In the genomic region with DNA sequence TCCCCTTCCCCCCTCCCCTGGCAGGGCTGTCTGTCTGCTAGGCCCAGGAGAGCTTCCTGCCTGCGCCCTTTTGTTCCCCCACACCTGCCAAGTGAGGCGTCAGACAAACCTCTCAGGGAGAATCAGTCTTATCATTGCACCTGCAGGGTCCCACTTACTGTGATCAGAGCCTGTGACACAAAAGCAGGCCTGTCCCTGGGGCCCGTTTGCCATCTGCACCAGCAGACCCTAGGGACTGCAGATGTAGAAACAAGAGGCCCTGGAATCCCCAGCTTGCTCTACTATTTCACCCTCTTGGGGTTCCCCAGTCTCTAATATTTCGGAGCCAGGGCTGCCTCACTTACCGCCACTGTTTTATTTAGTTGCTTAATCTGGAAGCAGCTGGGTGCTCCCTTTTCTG, we compare ENCODE assay signal across 17 mouse cellular contexts.
A peak's percentile ranks its signal among the peaks of the same experiment; 100 is the strongest.
DNase-seq lines count a peak whose midpoint lies in the region; ATAC-seq lines count a peak whose summit lies in the region.
"Had no signal": no experiment of that assay in that cellular context is flagged by ENCODE, and none has a peak within 500 bp of the region (broad histone marks: within the 10 kb centered on the region; RNA-seq: fewer than 3 reads in every experiment).

No protein-coding gene starts in this region.

- no peaks in the 10 kb centered on the region for H3K36me3 ChIP-seq in hindbrain, embryonic 10.5 days
- no peaks in the 10 kb centered on the region for H3K36me3 ChIP-seq in hindbrain, embryonic 11.5 days (ENCODE audit: control insufficient read depth, insufficient read depth, low read length)
- H3K36me3 ChIP-seq in embryonic facial prominence, embryonic 14.5 days (ENCODE audit: control insufficient read depth, insufficient read depth, low read length), result no peaks in the 10 kb centered on the region
- H3K36me3 ChIP-seq in kidney, embryonic 16.5 days (ENCODE audit: insufficient read depth, low read length), result no peaks in the 10 kb centered on the region

- 40% methylated on average over 5 of the region's 5 CpGs for WGBS in hindbrain, embryonic 10.5 days
- WGBS in hindbrain, embryonic 11.5 days, result 37% methylated on average over 5 of the region's 5 CpGs
- WGBS in embryonic facial prominence, embryonic 14.5 days, result 33% methylated on average over 4 of the region's 5 CpGs
- WGBS in kidney, embryonic 16.5 days, result 56% methylated on average over 5 of the region's 5 CpGs

- peak overlapping the region; percentile 59 for H3K27ac ChIP-seq in hindbrain, embryonic 10.5 days
- H3K27ac ChIP-seq in hindbrain, embryonic 11.5 days (ENCODE audit: low read depth, low read length), result no peak overlapping the region
- H3K27ac ChIP-seq in embryonic facial prominence, embryonic 14.5 days (replicated peaks; ENCODE audit: low read depth, low read length), result no peak overlapping the region
- no peak overlapping the region for H3K27ac ChIP-seq in kidney, embryonic 16.5 days (ENCODE audit: low read length)

- no peak for ATAC-seq in hindbrain, embryonic 11.5 days (ENCODE audit: low FRiP score)
- peak; percentile 84; the same call in 1 of the 2 replicates for ATAC-seq in embryonic facial prominence, embryonic 14.5 days (ENCODE audit: low read depth)
- no peak for ATAC-seq in kidney, embryonic 16.5 days (ENCODE audit: low FRiP score, low TSS enrichment)
- ATAC-seq: inflammation-experienced regulatory T-cells, adult 6 months had no signal

- no peak overlapping the region for H3K4me3 ChIP-seq in hindbrain, embryonic 10.5 days
- H3K4me3 ChIP-seq in hindbrain, embryonic 11.5 days (ENCODE audit: low read depth, low read length), result no peak overlapping the region
- H3K4me3 ChIP-seq in embryonic facial prominence, embryonic 14.5 days (ENCODE audit: low read depth, low read length), result no peak overlapping the region
- no peak overlapping the region for H3K4me3 ChIP-seq in kidney, embryonic 16.5 days (ENCODE audit: low read length)

- no peak overlapping the region for H3K9ac ChIP-seq in hindbrain, embryonic 11.5 days (ENCODE audit: low read depth, low read length)
- H3K9ac ChIP-seq in embryonic facial prominence, embryonic 14.5 days (ENCODE audit: low read depth, low read length), result no peak overlapping the region
- H3K9ac ChIP-seq in kidney, embryonic 16.5 days (replicated peaks; ENCODE audit: low read length), result no peak overlapping the region

- H3K4me2 ChIP-seq in hindbrain, embryonic 11.5 days (replicated peaks; ENCODE audit: low read depth, low read length), result no peak overlapping the region
- H3K4me2 ChIP-seq in embryonic facial prominence, embryonic 14.5 days (ENCODE audit: low read depth, low read length), result no peak overlapping the region
- H3K4me2 ChIP-seq in kidney, embryonic 16.5 days (replicated peaks; ENCODE audit: low read depth, low read length), result no peak overlapping the region
- H3K4me2 ChIP-seq: heart, embryonic 11.5 days; liver, embryonic 11.5 days had no signal

- H3K9me3 ChIP-seq in hindbrain, embryonic 10.5 days, result no peaks in the 10 kb centered on the region
- no peaks in the 10 kb centered on the region for H3K9me3 ChIP-seq in hindbrain, embryonic 11.5 days (ENCODE audit: control insufficient read depth, low read length)
- H3K9me3 ChIP-seq in embryonic facial prominence, embryonic 14.5 days (ENCODE audit: control insufficient read depth, low read length), result no peaks in the 10 kb centered on the region
- H3K9me3 ChIP-seq in kidney, embryonic 16.5 days (ENCODE audit: low read length), result no peaks in the 10 kb centered on the region

- H3K4me1 ChIP-seq in hindbrain, embryonic 10.5 days (replicated peaks), result peaks cover 18% of the 10 kb centered on the region
- no peaks in the 10 kb centered on the region for H3K4me1 ChIP-seq in hindbrain, embryonic 11.5 days (replicated peaks; ENCODE audit: control insufficient read depth, insufficient read depth, low read length)
- 0 out of 2 replicates have a peak, but pooled peaks cover 4% of the 10 kb centered on the region for H3K4me1 ChIP-seq in embryonic facial prominence, embryonic 14.5 days (ENCODE audit: control insufficient read depth, insufficient read depth, low read length)
- no peaks in the 10 kb centered on the region for H3K4me1 ChIP-seq in kidney, embryonic 16.5 days (ENCODE audit: insufficient read depth, low read length)

- no peaks in the 10 kb centered on the region; the same call in 1 of the 2 replicates for H3K27me3 ChIP-seq in hindbrain, embryonic 10.5 days (ENCODE audit: insufficient read depth, poor library complexity, severe bottlenecking)
- no peaks in the 10 kb centered on the region for H3K27me3 ChIP-seq in hindbrain, embryonic 11.5 days (ENCODE audit: control insufficient read depth, insufficient read depth, low read length)
- no peaks in the 10 kb centered on the region for H3K27me3 ChIP-seq in embryonic facial prominence, embryonic 14.5 days (replicated peaks; ENCODE audit: control insufficient read depth, insufficient read depth, low read length)
- H3K27me3 ChIP-seq in kidney, embryonic 16.5 days (ENCODE audit: insufficient read depth, low read length), result no peaks in the 10 kb centered on the region

- no peak for DNase-seq in hindbrain, embryonic 10.5 days (ENCODE audit: low spot score)
- no peak for DNase-seq in hindbrain, embryonic 11.5 days (ENCODE audit: low spot score)
- peak; percentile 57 for DNase-seq in embryonic facial prominence, embryonic 14.5 days (ENCODE audit: low spot score)
- DNase-seq in spleen, postnatal 14 days (ENCODE audit: low spot score in 2 of 2), result peak; percentile 20 to 46
- DNase-seq in thymus, postnatal 25 days, result peak; percentile 81
- no peak for DNase-seq in cerebellum, adult 9-11 months
- DNase-seq: adrenal gland, postnatal 25 days; cerebellum, adult 9-10 months; gastrocnemius, postnatal 10 days; heart, postnatal 4 days; kidney, adult 9 months; left cerebral cortex, postnatal 4 days; right cerebral cortex, postnatal 25 days had no signal

Comparison
In these comparisons a context has a peak if more than half of its experiments do, and no peak if none do; other contexts are left out.
1. DNase-seq: peak in embryonic facial prominence, embryonic 14.5 days (single experiment), spleen, postnatal 14 days (2 of 2) and thymus, postnatal 25 days (single experiment); none in hindbrain, embryonic 10.5 days (single experiment), hindbrain, embryonic 11.5 days (single experiment) and cerebellum, adult 9-11 months (single experiment).